Mouse (Mus musculus) liver, embryonic 14.5 days (tissue): Measurements from ENCODE around the gene Fam83e. TPM values are rescaled to one million over a fixed set of nuclear protein-coding genes. Genes with fewer than 3 reads are reported as not detected.
A peak's percentile ranks its signal among the peaks of the same experiment; 100 is the strongest.

Experiments
- ATAC-seq: fragments of 200-750 bp; cut with Nextera tagmentation; 2 replicates; pipeline ENCODE4 v1.8.0; 2017; ENCODE audit warnings: moderate number of reproducible peaks, mild to moderate bottlenecking, moderate library complexity; ENCODE audit not compliant: insufficient read depth
- DNase-seq, 3 experiments: peaks; one replicate each; pipeline ENCODE4 v3.0.0-alpha.2; 2012 to 2013; ENCODE audit warnings: low read depth in 3 of 3, low spot score in 3 of 3
- H3K27ac ChIP-seq: fragments of 300-500 bp; sonication (generic); 2 replicates; pipeline ENCODE4 v1.5.1; 2014; ENCODE audit warnings: moderate library complexity, mild to moderate bottlenecking, control low read depth, inconsistent platforms
- H3K27me3 ChIP-seq: fragments of 300-500 bp; sonication (generic); 2 replicates; pipeline ENCODE4 v1.6.1; 2014; ENCODE audit warnings: mild to moderate bottlenecking, low read length, moderate library complexity; ENCODE audit not compliant: control insufficient read depth, insufficient read depth
- H3K36me3 ChIP-seq: fragments of 300-500 bp; sonication (generic); replicated peaks from 2 replicates; pipeline ENCODE4 v1.6.1; 2014; ENCODE audit warnings: low read depth; ENCODE audit not compliant: control insufficient read depth, insufficient read depth
- H3K4me1 ChIP-seq, 2 experiments: fragments of 200-500 bp in 1 of 2; fragments of 300-500 bp in 1 of 2; sonication (generic) in 1 of 2; replicated peaks; 2 replicates each; pipeline ENCODE4 v1.6.1; 2012 to 2014; ENCODE audit warnings: antibody characterized with exemption in 1 of 2, inconsistent platforms in 1 of 2, low read length in 1 of 2; ENCODE audit not compliant: control insufficient read depth in 2 of 2, insufficient read depth in 2 of 2
- H3K4me2 ChIP-seq: fragments of 300-500 bp; sonication (generic); 2 replicates; pipeline ENCODE4 v1.6.1; 2014; ENCODE audit warnings: low read depth, mild to moderate bottlenecking, control low read depth, moderate library complexity
- H3K4me3 ChIP-seq, 2 experiments: fragments of 200-500 bp in 1 of 2; fragments of 300-500 bp in 1 of 2; sonication (generic) in 1 of 2; 2 replicates each; pipeline ENCODE4 v1.5.1; 2012 to 2014; ENCODE audit warnings: low read depth in 2 of 2, low read length in 2 of 2, mild to moderate bottlenecking in 2 of 2, control low read depth in 1 of 2, inconsistent platforms in 1 of 2, moderate library complexity in 1 of 2; ENCODE audit not compliant: insufficient read depth in 1 of 2
- H3K9ac ChIP-seq: fragments of 300-500 bp; sonication (generic); replicated peaks from 2 replicates; pipeline ENCODE4 v1.6.1; 2014; ENCODE audit warnings: mild to moderate bottlenecking, control low read depth, moderate library complexity
- H3K9me3 ChIP-seq: fragments of 300-500 bp; sonication (generic); 2 replicates; pipeline ENCODE4 v1.6.1; 2016; ENCODE audit warnings: low read length, mixed read lengths; ENCODE audit not compliant: control insufficient read depth
- CTCF ChIP-seq: IDR thresholded peaks from 2 replicates; pipeline ENCODE4 v1.5.1; 2016; ENCODE audit warnings: antibody characterized with exemption, low read depth, control low read depth
- EP300 ChIP-seq: IDR thresholded peaks from 2 replicates; pipeline ENCODE4 v1.6.1; 2016; ENCODE audit warnings: antibody characterized with exemption, low read depth
- WGBS: fragments of 180-500 bp; shearing (Covaris S2); extraction: QIAGEN DNeasy Blood & Tissue Kit; methylation state at CpG from one replicate; pipeline ENCODE4 v1.1.7; 2014; ENCODE audit not compliant: insufficient replicate concordance; 5-methylcytosine and 5-hydroxymethylcytosine counted together
- polyA plus RNA-seq, 2 experiments: library from polyadenylated mRNA; depleted of rRNA in 1 of 2; stranded (reverse) in 1 of 2; unstranded in 1 of 2; fragments of >200 nt; fragmentation: Nextera tagmentation in 1 of 2; extraction: Ambion mirVana in 1 of 2; gene quantifications; 2 replicates each; pipeline versions ENCODE4 v1.2.1 to v1.2.3; 2012 to 2014

Fam83e gene
- polyA plus RNA-seq, 2 experiments: 0.14 to 0.31 TPM

GRCm38 (mm10) chr7:45721642-45722347, 783 bp downstream of the Fam83e start:
- no peak overlapping the region for H3K27ac ChIP-seq
- H3K4me1 ChIP-seq: peaks cover 3 to 8% of the 10 kb centered on the region in 2 experiments; a peak in 1 of 4 replicates
- no peaks in the 10 kb centered on the region for H3K27me3 ChIP-seq
- no peak overlapping the region for H3K9ac ChIP-seq
- WGBS: 63% methylated on average over 13 of the region's 13 CpGs
- no peaks in the 10 kb centered on the region for H3K9me3 ChIP-seq
- H3K4me3 ChIP-seq: no peak overlapping the region
- TF ChIP-seq CTCF (no peak), EP300 (no peak)
- peaks cover 41% of the 10 kb centered on the region for H3K36me3 ChIP-seq
- DNase-seq (no peak), ATAC-seq (no peak)
- no peak overlapping the region for H3K4me2 ChIP-seq

GRCm38 (mm10) chr7:45722348-45722713, 1.3 kb downstream of the Fam83e start:
- Histone ChIP-seq H3K4me2 (no peak overlapping the region), H3K27ac (no peak overlapping the region), H3K36me3 (peaks cover 41% of the 10 kb centered on the region), H3K9ac (no peak overlapping the region), H3K27me3 (no peaks in the 10 kb centered on the region), H3K4me3 (no peak overlapping the region), H3K4me1 (peaks cover 3 to 8% of the 10 kb centered on the region in 2 experiments; a peak in 1 of 4 replicates), H3K9me3 (no peaks in the 10 kb centered on the region)
- TF ChIP-seq EP300 (no peak), CTCF (peak; percentile 27; the same call in 1 of the 2 replicates)
- 83% methylated on average over 13 of the region's 13 CpGs for WGBS
- ATAC-seq: no peak
- DNase-seq: no peak

- H3K4me2 ChIP-seq: no peak overlapping the region
- no peak for ATAC-seq
- no peak for TF ChIP-seq CTCF
- no peak for TF ChIP-seq EP300
- no peaks in the 10 kb centered on the region for H3K27me3 ChIP-seq
- H3K4me1 ChIP-seq: peaks cover 3 to 8% of the 10 kb centered on the region in 2 experiments; a peak in 1 of 4 replicates
- H3K9ac ChIP-seq: no peak overlapping the region
- whole genome bisulfite sequencing: 77% methylated on average over 4 of the region's 4 CpGs
- no peak overlapping the region for H3K27ac ChIP-seq
- no peaks in the 10 kb centered on the region for H3K9me3 ChIP-seq
- peaks cover 41% of the 10 kb centered on the region for H3K36me3 ChIP-seq
- H3K4me3 ChIP-seq: no peak overlapping the region
- DNase-seq: no peak
Measured at GRCm38 (mm10) chr7:45723301-45723700, 2.3 kb downstream of the Fam83e start.

- H3K4me3 ChIP-seq: no peak overlapping the region
- ATAC-seq (no peak), DNase-seq (no peak)
- no peaks in the 10 kb centered on the region for H3K9me3 ChIP-seq
- no peak for TF ChIP-seq EP300
- TF ChIP-seq CTCF: no peak
- no peak overlapping the region for H3K4me2 ChIP-seq
- WGBS: 88% methylated on average over 14 of the region's 14 CpGs
- H3K27ac ChIP-seq: no peak overlapping the region
- peaks cover 3 to 8% of the 10 kb centered on the region in 2 experiments; a peak in 1 of 4 replicates for H3K4me1 ChIP-seq
- H3K36me3 ChIP-seq: peaks cover 41% of the 10 kb centered on the region
- H3K27me3 ChIP-seq: no peaks in the 10 kb centered on the region
- H3K9ac ChIP-seq: no peak overlapping the region
Measured at GRCm38 (mm10) chr7:45723781-45724180, 2.8 kb downstream of the Fam83e start.

GRCm38 (mm10) chr7:45725151-45725550, 4.1 kb downstream of the Fam83e start:
- DNase-seq (no peak), ATAC-seq (no peak)
- Histone ChIP-seq H3K4me2 (no peak overlapping the region), H3K9me3 (no peaks in the 10 kb centered on the region), H3K36me3 (peaks cover 28% of the 10 kb centered on the region), H3K27me3 (no peaks in the 10 kb centered on the region), H3K27ac (no peak overlapping the region), H3K4me1 (no peaks in the 10 kb centered on the region), H3K9ac (no peak overlapping the region), H3K4me3 (no peak overlapping the region)
- TF ChIP-seq EP300: no peak
- no peak for TF ChIP-seq CTCF
- 74% methylated on average over 9 of the region's 9 CpGs for WGBS
